Mouse (Mus musculus) midbrain, embryonic 15.5 days (tissue): ENCODE measurements around the gene Piga. TPM values are rescaled to one million over a fixed set of nuclear protein-coding genes. Genes with fewer than 3 reads are reported as not detected.

ENCODE experiments used
- ATAC-seq: fragments of 200-750 bp; cut with Nextera tagmentation; replicated peaks from 2 replicates; pipeline ENCODE4 v1.8.0; 2017; ENCODE audit warnings: moderate TSS enrichment
- H3K27ac ChIP-seq: fragments of 300-500 bp; sonication (generic); 2 replicates; pipeline ENCODE4 v1.5.1; 2015; ENCODE audit warnings: mild to moderate bottlenecking, inconsistent platforms
- H3K27me3 ChIP-seq: fragments of 300-500 bp; sonication (generic); replicated peaks from 2 replicates; pipeline ENCODE4 v1.6.1; 2015; ENCODE audit warnings: inconsistent platforms
- H3K36me3 ChIP-seq: fragments of 300-500 bp; sonication (generic); replicated peaks from 2 replicates; pipeline ENCODE4 v1.6.1; 2015; ENCODE audit warnings: inconsistent platforms
- H3K4me1 ChIP-seq: fragments of 300-500 bp; sonication (generic); 2 replicates; pipeline ENCODE4 v1.6.1; 2015; ENCODE audit warnings: inconsistent platforms
- H3K4me2 ChIP-seq: fragments of 300-500 bp; sonication (generic); 2 replicates; pipeline ENCODE4 v1.6.1; 2015; ENCODE audit warnings: inconsistent platforms, mild to moderate bottlenecking, moderate library complexity
- H3K4me3 ChIP-seq: fragments of 300-500 bp; sonication (generic); 2 replicates; pipeline ENCODE4 v1.5.1; 2015; ENCODE audit warnings: mild to moderate bottlenecking, inconsistent platforms
- H3K9ac ChIP-seq: fragments of 300-500 bp; sonication (generic); 2 replicates; pipeline ENCODE4 v1.6.1; 2015; ENCODE audit warnings: mild to moderate bottlenecking, inconsistent platforms
- H3K9me3 ChIP-seq: fragments of 300-500 bp; sonication (generic); 2 replicates; pipeline ENCODE4 v1.6.1; 2016; ENCODE audit warnings: inconsistent platforms
- WGBS: fragments of 180-500 bp; shearing (Covaris S2); methylation state at CpG from one replicate; pipeline ENCODE4 v1.1.7; 2015; ENCODE audit warnings: mixed read lengths; 5-methylcytosine and 5-hydroxymethylcytosine counted together
- polyA plus RNA-seq: library from polyadenylated mRNA; unstranded; fragments of >200 nt; fragmentation: Nextera tagmentation; extraction: Ambion mirVana; gene quantifications from 2 replicates; pipeline ENCODE4 v1.2.1, GENCODE M21; 2015

Piga gene
- polyA plus RNA-seq, 1 experiment from 2014 or later: 5.1 TPM

GRCm38 (mm10) chrX:164410562-164410961, 9.0 kb upstream of the Piga start:
- H3K27ac ChIP-seq: no peak overlapping the region
- H3K9me3 ChIP-seq: no peaks in the 10 kb centered on the region
- peaks cover 4% of the 10 kb centered on the region; the same call in 1 of the 2 replicates for H3K27me3 ChIP-seq
- no peak overlapping the region for H3K9ac ChIP-seq
- no peaks in the 10 kb centered on the region for H3K4me1 ChIP-seq
- H3K4me3 ChIP-seq: no peak overlapping the region
- WGBS: 78% methylated on average over 1 of the region's 1 CpGs
- no peaks in the 10 kb centered on the region for H3K36me3 ChIP-seq
- H3K4me2 ChIP-seq: no peak overlapping the region
- no peak for ATAC-seq

GRCm38 (mm10) chrX:164416803-164417202, 2.8 kb upstream of the Piga start:
- Histone ChIP-seq H3K27ac (no peak overlapping the region), H3K27me3 (peaks cover 7% of the 10 kb centered on the region; the same call in 1 of the 2 replicates), H3K4me1 (peaks cover 5% of the 10 kb centered on the region), H3K4me2 (no peak overlapping the region), H3K9ac (no peak overlapping the region), H3K4me3 (no peak overlapping the region), H3K36me3 (no peaks in the 10 kb centered on the region), H3K9me3 (no peaks in the 10 kb centered on the region)
- WGBS: 94% methylated on average over 2 of the region's 2 CpGs
- no peak for ATAC-seq

DNA sequence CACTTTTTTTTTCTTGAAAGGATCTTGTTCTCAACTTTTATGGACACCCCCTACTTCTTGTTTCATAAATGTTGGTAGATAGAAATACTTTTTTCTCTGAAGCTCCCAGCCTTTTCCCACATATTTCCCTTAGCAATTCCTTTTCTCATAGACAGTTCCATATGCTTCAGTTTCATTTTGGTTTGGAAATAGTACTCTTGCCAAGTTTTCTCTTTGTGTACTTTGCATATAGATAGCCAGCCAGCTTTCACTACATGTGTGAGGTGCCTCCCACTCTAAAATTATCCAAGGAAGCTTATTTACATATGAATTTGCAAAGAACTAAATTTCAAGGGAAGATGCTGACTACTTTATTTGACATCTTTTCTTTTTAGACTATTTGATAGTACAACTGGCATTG, 1.6 kb upstream of the Piga start:
- Histone ChIP-seq H3K27me3 (peaks cover 7% of the 10 kb centered on the region; the same call in 1 of the 2 replicates), H3K36me3 (no peaks in the 10 kb centered on the region), H3K9me3 (no peaks in the 10 kb centered on the region), H3K4me2 (no peak overlapping the region), H3K27ac (no peak overlapping the region), H3K4me1 (peaks cover 5% of the 10 kb centered on the region), H3K4me3 (no peak overlapping the region), H3K9ac (no peak overlapping the region)
- ATAC-seq: no peak

- H3K9me3 ChIP-seq: no peaks in the 10 kb centered on the region
- H3K9ac ChIP-seq: peak overlapping the region; percentile 57
- 0 out of 2 replicates have a peak, but pooled peaks cover 3% of the 10 kb centered on the region for H3K27me3 ChIP-seq
- H3K4me3 ChIP-seq: peak overlapping the region; percentile 54
- H3K4me2 ChIP-seq: peak overlapping the region; percentile 50
- H3K36me3 ChIP-seq: no peaks in the 10 kb centered on the region
- ATAC-seq: peak; percentile 54; the same call in 1 of the 2 replicates
- peaks cover 5% of the 10 kb centered on the region for H3K4me1 ChIP-seq
- WGBS: 17% methylated on average over 13 of the region's 13 CpGs
- peak overlapping the region; percentile 54 for H3K27ac ChIP-seq
These were observed 368 bp downstream of the Piga start for GRCm38 (mm10) chrX:164419955-164420354.

- peak overlapping the region; percentile 50 for H3K4me2 ChIP-seq
- H3K27ac ChIP-seq: no peak overlapping the region
- peak overlapping the region; percentile 54 for H3K4me3 ChIP-seq
- WGBS: 53% methylated on average over 3 of the region's 3 CpGs
- peaks cover 5% of the 10 kb centered on the region for H3K4me1 ChIP-seq
- H3K9me3 ChIP-seq: no peaks in the 10 kb centered on the region
- no peak for ATAC-seq
- H3K27me3 ChIP-seq: 0 out of 2 replicates have a peak, but pooled peaks cover 3% of the 10 kb centered on the region
- H3K9ac ChIP-seq: 0 out of 2 replicates have a peak overlapping the region, but pooled peaks have one; percentile 57
- H3K36me3 ChIP-seq: no peaks in the 10 kb centered on the region
These were observed 931 bp downstream of the Piga start for GRCm38 (mm10) chrX:164420518-164420917.

- Histone ChIP-seq H3K36me3 (no peaks in the 10 kb centered on the region), H3K27me3 (0 out of 2 replicates have a peak, but pooled peaks cover 3% of the 10 kb centered on the region), H3K9ac (no peak overlapping the region), H3K27ac (no peak overlapping the region), H3K4me2 (no peak overlapping the region), H3K4me1 (peaks cover 5% of the 10 kb centered on the region), H3K9me3 (no peaks in the 10 kb centered on the region), H3K4me3 (no peak overlapping the region)
- 89% methylated on average over 1 of the region's 1 CpGs for WGBS
- ATAC-seq: no peak
These were observed 5.2 kb downstream of the Piga start for GRCm38 (mm10) chrX:164424821-164425220.

GRCm38 (mm10) chrX:164427295-164427694, 7.7 kb downstream of the Piga start:
- Histone ChIP-seq H3K9me3 (no peaks in the 10 kb centered on the region), H3K27me3 (no peaks in the 10 kb centered on the region), H3K4me2 (no peak overlapping the region), H3K36me3 (no peaks in the 10 kb centered on the region), H3K4me3 (no peak overlapping the region), H3K4me1 (no peaks in the 10 kb centered on the region), H3K9ac (no peak overlapping the region), H3K27ac (no peak overlapping the region)
- no peak for ATAC-seq
- 93% methylated on average over 4 of the region's 4 CpGs for WGBS

GRCm38 (mm10) chrX:164428224-164428623, 8.6 kb downstream of the Piga start:
- no peak overlapping the region for H3K9ac ChIP-seq
- no peaks in the 10 kb centered on the region for H3K9me3 ChIP-seq
- H3K27ac ChIP-seq: no peak overlapping the region
- H3K36me3 ChIP-seq: no peaks in the 10 kb centered on the region
- no peak overlapping the region for H3K4me2 ChIP-seq
- 84% methylated on average over 2 of the region's 2 CpGs for WGBS
- H3K4me3 ChIP-seq: no peak overlapping the region
- no peaks in the 10 kb centered on the region for H3K27me3 ChIP-seq
- no peaks in the 10 kb centered on the region for H3K4me1 ChIP-seq
- no peak for ATAC-seq

DNA sequence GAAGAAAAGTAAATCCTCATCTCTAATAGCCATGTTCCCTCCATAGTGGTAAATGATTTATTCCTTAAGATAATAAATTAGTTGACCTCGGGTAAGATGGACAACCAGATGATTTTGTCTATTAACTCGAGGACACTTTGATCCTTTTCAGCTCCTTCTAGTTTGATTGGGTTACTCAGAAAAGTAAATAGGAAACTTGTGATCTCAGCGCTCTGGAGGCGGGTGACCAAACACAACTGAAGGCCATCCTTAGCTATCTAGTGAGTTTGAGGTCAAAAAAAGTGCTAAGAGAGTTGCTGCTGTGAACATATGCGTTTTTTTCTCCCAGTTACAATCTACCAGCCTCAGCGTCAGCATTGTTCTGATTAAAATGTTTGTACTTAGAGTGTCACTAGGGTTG, 11.0 kb downstream of the Piga start:
- ATAC-seq: no peak
- H3K4me1 ChIP-seq: no peaks in the 10 kb centered on the region
- H3K27ac ChIP-seq: no peak overlapping the region
- no peaks in the 10 kb centered on the region for H3K9me3 ChIP-seq
- H3K4me3 ChIP-seq: no peak overlapping the region
- no peak overlapping the region for H3K4me2 ChIP-seq
- no peaks in the 10 kb centered on the region; the same call in 1 of the 2 replicates for H3K27me3 ChIP-seq
- no peaks in the 10 kb centered on the region for H3K36me3 ChIP-seq
- WGBS: 88% methylated on average over 6 of the region's 6 CpGs
- H3K9ac ChIP-seq: no peak overlapping the region

GRCm38 (mm10) chrX:164431133-164431532, 11.5 kb downstream of the Piga start:
- Histone ChIP-seq H3K4me1 (no peaks in the 10 kb centered on the region), H3K4me2 (no peak overlapping the region), H3K27ac (no peak overlapping the region), H3K4me3 (no peak overlapping the region), H3K27me3 (no peaks in the 10 kb centered on the region; the same call in 1 of the 2 replicates), H3K36me3 (no peaks in the 10 kb centered on the region), H3K9me3 (no peaks in the 10 kb centered on the region), H3K9ac (no peak overlapping the region)
- 96% methylated on average over 2 of the region's 2 CpGs for WGBS
- ATAC-seq: no peak

DNA sequence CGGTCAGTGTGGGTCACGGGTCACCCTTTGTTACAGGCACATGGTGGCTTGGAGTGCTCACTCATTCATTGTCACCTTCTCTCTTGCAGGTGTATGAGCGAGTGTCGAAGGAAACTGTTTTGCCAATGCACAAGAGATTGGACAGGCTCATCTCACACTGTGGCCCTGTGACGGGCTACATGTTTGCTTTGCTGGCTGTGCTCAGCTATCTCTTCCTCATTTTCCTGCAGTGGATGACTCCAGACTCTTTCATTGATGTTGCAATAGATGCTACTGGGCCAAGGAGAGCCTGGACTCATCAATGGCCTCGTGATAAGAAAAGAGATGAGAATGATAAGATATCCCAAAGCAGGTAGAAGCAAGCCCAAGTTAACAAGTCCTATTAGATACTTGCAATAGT, 12.0 kb downstream of the Piga start:
- Histone ChIP-seq H3K9ac (no peak overlapping the region), H3K4me2 (no peak overlapping the region), H3K4me1 (no peaks in the 10 kb centered on the region), H3K27me3 (no peaks in the 10 kb centered on the region; the same call in 1 of the 2 replicates), H3K4me3 (no peak overlapping the region), H3K27ac (no peak overlapping the region), H3K36me3 (no peaks in the 10 kb centered on the region), H3K9me3 (no peaks in the 10 kb centered on the region)
- no peak for ATAC-seq
- WGBS: 88% methylated on average over 6 of the region's 6 CpGs

GRCm38 (mm10) chrX:164432682-164433081, 13.1 kb downstream of the Piga start:
- Histone ChIP-seq H3K27ac (no peak overlapping the region), H3K9ac (no peak overlapping the region), H3K4me3 (no peak overlapping the region), H3K4me1 (no peaks in the 10 kb centered on the region), H3K4me2 (no peak overlapping the region), H3K27me3 (no peaks in the 10 kb centered on the region; the same call in 1 of the 2 replicates), H3K36me3 (no peaks in the 10 kb centered on the region), H3K9me3 (no peaks in the 10 kb centered on the region)
- no peak for ATAC-seq
- 94% methylated on average over 9 of the region's 9 CpGs for WGBS

GRCm38 (mm10) chrX:164436709-164437108, 17.1 kb downstream of the Piga start, which contains the start of gene Asb11:
Asb11 (plus strand) TSS chrX:164436994.
- no peak within 1 kb of the TSS for H3K4me2 ChIP-seq
- no peak for ATAC-seq
- no peak within 1 kb of the TSS for H3K9ac ChIP-seq
- H3K27me3 ChIP-seq: no peaks in the 10 kb centered on the region; the same call in 1 of the 2 replicates
- WGBS: 83% methylated on average over 8 of the region's 8 CpGs
- no peaks in the 10 kb centered on the region for H3K36me3 ChIP-seq
- H3K9me3 ChIP-seq: no peaks in the 10 kb centered on the region
- H3K4me1 ChIP-seq: no peaks in the 10 kb centered on the region
- no peak within 1 kb of the TSS for H3K27ac ChIP-seq
- H3K4me3 ChIP-seq: no peak within 1 kb of the TSS
